Mouse (Mus musculus) bone marrow macrophage, adult 2 months (primary cell): ENCODE results near the gene Npas3.

Experiments used
- CTCF ChIP-seq: IDR thresholded peaks from 2 replicates; pipeline ENCODE4 v1.5.1; 2012; ENCODE audit warnings: low read depth, mild to moderate bottlenecking, low read length, moderate library complexity
- POLR2A ChIP-seq: IDR thresholded peaks from 2 replicates; pipeline ENCODE4 v1.6.1; 2012; ENCODE audit warnings: mild to moderate bottlenecking, low read depth, low read length, borderline replicate concordance

DNA sequence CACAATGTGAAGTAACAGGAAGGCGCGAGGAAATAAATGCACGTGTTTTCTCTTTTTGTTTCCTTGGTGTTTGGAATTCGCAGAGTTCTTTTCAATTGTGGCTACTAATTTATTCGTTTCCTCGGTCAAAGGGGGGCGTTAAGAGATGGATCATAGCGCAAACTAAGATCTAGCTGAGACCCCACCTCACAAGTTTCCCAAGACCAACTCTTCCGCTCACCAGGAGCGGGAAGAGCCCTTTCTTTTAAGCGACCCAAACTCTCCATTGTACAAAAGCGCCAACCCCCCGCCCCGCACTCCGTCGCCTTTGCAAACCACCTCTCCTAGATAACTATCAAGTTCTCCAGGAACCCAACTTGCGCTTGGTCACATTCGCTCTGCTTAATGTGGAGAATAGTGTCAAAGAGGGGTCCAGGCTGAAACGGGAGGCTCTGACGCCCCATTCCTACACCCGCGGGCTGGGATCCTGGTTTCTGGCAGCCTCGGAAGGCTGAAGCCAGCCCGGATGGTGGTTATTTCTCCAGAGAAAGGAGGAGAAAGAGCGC, 914 bp upstream of the Npas3 start:
- no peak for TF ChIP-seq POLR2A
- TF ChIP-seq CTCF: no peak
